Mouse (Mus musculus): ENCODE results near the gene Aco2. TPM values are rescaled to one million over a fixed set of nuclear protein-coding genes. Genes with fewer than 3 reads are reported as not detected.

The Aco2 gene
- total RNA-seq, 2 experiments from 2014 or later: 1,155 to 1,439 TPM

DNA sequence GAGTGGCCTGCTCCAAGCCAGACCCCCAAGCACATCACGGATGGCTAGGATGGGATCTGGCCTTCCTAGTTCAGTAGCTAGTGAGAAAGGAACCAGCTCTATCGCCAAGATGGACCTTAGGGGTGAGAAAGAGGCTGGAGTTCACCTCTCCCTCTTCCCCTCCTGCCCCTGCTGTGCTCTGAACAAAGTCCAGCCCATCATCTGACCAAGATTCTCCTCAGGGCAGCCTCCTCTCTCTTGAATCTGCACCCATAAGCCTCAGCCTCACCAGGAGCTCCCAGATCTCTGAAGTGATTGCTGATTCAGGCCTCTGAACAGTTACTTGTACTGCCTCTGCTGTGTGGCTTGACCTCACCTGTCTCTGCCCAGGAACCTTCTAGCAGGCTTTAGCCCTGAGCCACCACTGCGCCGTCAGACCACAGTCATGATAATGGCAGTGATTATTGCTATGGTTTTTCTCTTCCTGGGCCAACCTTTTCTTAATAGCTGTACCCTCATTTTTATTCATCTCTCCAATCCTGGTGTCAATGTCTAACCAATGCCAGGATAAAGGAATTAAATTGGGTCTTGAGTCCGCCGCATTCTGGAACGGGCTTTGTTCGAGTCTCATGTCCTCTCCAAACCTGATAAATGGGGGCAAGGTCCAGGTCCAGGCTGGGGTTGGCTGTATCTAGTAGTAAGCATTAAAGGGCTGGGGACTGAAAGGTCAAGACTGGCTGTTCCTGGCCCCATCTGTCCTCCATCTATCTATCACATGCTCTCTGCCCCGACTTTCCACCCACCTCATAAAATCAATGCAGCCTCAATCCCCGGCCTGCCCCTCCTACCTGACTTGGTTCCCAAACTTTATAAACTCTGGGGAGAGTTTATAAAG is 36.9 kb upstream of the Aco2 start:
- DNase-seq: peak; percentile 74
- H3K4me3 ChIP-seq: peak overlapping the region; percentile 70
- intact Hi-C loops (cut with DNase I): no loop called here
- H3K27ac ChIP-seq: peak overlapping the region; percentile 96
- no peak for TF ChIP-seq CTCF (IDR thresholded peaks at IDR 0.05)

DNA sequence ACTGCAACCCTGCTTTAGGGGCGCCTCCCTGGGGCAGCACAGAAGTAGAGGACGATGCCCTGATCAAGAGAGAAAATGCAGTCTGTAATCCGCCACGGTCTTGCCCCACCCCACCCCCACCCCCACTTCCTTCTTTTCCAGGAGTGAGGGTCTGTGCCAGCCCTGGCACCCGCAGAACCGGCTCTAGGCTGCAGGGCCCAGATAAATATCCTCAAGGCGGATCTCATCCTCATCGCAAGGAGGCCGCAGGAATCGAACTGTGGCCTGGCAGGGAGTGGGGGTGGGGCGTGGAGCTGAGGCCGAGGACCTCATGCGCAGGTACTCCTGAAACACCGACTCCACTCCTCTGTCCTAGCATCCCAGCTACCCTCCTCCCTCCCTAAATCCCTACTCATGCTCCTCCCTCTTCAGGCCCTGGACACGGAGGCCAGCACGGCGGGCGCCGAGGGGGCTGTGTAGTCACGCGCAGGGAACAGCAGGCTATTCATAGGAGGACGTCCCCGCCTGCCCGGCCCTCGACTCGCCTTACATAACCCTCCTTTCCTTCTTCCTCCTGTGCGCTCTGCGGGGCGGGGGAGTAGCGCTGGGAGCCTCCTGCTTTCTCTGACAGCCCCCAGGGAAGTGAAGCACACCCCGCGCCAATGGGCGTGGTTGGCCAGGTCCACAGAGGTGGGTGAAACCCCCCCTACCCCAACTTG is 35.8 kb upstream of the Aco2 start:
- peak; percentile 96 for DNase-seq
- peak overlapping the region; percentile 96 for H3K27ac ChIP-seq
- intact Hi-C loops (cut with DNase I): loop anchor here (1.0 kb wide), 1 partner anchor 23 kb away; no protein-coding TSS in a partner anchor
- TF ChIP-seq CTCF (IDR thresholded peaks at IDR 0.05): no peak
- peak overlapping the region; percentile 70 for H3K4me3 ChIP-seq

DNA sequence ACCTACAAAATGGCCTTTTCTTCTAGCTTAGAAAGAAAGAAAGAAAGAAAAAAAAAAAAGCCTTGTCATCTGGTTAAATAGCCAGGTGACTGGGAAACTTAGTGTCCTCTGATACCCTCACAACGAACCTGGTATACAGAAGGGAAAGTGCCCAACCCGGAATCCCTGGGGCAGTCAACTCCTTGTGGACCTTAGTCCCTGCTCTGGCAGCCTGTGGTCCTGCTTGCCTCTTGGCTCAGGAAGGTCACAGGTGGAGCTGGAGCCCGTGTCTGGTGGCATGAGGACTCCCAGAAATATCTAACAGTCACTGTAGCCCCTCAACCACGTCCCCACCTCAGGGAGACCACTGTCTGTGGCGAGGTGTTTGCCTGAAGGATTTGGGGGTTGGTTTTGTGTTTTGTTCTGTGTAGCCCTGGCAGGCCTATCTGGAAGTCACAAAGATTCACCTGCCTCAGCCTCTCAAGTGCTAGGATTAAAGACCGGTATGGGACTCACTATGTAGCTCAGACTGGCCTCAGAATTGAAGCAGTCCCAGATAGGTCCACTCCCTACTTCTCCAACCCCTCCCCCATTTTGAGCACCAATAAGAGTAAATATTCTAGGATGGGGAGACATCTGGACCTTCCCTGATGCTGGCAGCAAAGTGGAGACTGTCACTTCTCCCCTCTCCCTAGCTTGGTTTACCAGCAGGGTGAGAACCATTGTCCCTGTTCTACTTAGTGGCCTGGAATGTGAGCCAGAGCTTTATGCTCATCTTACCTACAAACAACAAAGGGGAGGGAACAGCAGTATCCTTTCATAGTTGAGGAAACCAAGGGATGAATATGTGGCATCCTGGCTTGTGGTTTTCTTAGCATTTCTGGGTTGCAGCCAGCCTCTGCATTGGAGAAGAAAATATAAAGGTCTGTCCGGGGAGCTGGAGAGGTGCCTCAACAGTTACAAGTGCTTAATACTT is 34.9 kb upstream of the Aco2 start:
- peak; percentile 61 for DNase-seq
- intact Hi-C loops (cut with DNase I): loop anchor here (1.0 kb wide), 1 partner anchor 22 kb away; no protein-coding TSS in a partner anchor
- no peak for TF ChIP-seq CTCF (IDR thresholded peaks at IDR 0.05)
- Histone ChIP-seq H3K4me3 (peak overlapping the region; percentile 70), H3K27ac (peak overlapping the region; percentile 96)

DNA sequence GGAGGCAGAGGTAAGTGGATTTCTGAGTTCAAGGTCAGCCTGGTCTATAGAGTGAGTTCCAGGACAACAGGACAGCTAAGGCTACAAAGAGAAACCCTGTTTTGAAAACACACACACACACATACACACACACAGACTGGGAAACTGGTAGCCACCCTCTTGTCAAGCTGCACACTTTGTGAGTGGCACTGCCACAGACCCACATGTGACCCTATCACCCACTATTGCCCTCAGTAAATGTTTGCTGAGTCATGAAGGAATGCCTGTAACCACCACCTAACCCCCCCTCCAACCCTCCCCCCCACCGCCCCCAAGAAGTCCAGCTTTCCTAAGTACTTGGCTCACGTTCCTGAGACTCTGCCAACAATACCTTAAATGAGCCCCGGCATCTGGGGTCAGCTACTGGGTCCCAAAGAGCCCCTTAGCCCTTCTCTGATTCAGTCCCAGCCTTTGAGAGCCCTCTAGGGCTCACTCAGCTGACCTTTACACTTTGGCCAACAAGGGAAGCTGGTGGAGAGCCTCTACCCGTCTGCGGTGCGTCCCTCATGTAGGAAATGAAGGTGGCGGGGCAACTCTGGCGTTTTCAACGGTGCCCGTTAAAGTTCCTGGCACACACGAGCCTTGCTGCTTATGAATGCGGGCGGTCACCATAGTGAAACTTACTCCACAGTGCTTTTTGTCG is 33.4 kb upstream of the Aco2 start:
- no peak; the same call in 1 of the 2 replicates for TF ChIP-seq CTCF (IDR thresholded peaks at IDR 0.05)
- intact Hi-C loops (cut with DNase I): no loop called here
- DNase-seq: peak; percentile 72
- peak overlapping the region; percentile 96 for H3K27ac ChIP-seq
- peak overlapping the region; percentile 56 for H3K4me3 ChIP-seq

DNA sequence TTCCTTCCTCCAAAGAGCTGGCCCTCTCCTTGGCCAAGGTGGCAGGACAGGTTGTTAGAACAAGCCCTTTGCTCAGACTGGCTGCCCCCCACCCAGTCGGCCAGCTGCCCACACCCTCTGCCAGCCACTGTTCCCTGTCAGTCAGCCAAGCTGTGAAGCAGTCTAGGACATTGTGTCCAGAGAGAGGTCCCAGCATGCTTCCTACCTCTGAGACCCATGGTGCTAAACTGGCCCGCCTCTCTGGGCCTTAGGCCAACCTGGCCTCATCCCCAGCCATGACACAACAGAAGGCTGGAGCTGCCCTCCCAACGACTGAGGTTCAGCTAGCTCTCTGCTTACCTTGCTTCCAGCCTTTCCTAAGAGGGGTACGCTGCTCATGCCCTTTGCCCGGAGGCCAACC is 32.5 kb upstream of the Aco2 start:
- intact Hi-C loops (cut with DNase I): no loop called here
- H3K27ac ChIP-seq: peak overlapping the region; percentile 96
- peak overlapping the region; percentile 56 for H3K4me3 ChIP-seq
- DNase-seq: peak; percentile 97
- TF ChIP-seq CTCF (IDR thresholded peaks at IDR 0.05): no peak

DNA sequence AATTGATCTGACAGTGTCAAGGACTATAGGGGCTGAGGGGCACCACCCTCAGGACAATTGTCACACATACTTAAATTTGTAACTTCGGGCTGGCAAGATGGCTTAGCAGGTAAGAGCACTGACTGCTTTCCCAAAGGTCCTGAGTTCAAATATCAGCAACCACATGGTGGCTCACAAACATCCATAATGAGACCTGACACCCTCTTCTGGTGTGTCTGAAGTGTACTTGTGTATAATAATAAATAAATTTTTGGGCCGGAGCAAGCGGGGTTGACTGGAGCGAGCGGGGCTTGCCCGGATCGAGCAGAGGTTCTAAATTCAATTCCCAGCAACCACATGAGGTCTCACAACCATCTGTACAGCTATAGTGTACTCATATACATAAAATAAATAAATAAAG is 31.8 kb upstream of the Aco2 start:
- intact Hi-C loops (cut with DNase I): no loop called here
- H3K27ac ChIP-seq: peak overlapping the region; percentile 96

DNA sequence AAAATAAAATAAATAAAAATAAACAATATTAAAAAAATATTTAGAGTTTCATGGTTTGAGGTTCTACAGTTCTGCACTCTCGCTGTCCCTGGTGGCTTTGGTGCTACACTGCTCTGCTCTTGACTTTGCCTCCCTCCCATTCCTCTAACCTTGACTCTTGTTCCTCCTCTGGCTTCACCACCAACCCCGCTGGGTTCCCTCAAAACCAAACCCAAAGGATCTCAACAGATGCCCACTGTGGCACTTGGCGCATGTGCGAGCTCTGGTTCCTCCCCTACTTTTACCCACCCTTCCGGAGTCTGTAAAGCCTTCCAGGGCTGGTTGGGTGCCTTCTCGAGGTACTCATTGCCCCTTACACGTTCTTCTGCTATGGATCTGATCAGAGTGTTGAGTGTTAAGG is 29.8 kb upstream of the Aco2 start:
- DNase-seq: peak; percentile 16
- TF ChIP-seq CTCF (IDR thresholded peaks at IDR 0.05): no peak
- Histone ChIP-seq H3K4me3 (no peak overlapping the region), H3K27ac (peak overlapping the region; percentile 96)
- intact Hi-C loops (cut with DNase I): no loop called here

More for the DNA sequence above, 31.8 kb upstream of the Aco2 start:
- TF ChIP-seq CTCF (IDR thresholded peaks at IDR 0.05): no peak
- DNase-seq: no peak
- no peak overlapping the region for H3K4me3 ChIP-seq

DNA sequence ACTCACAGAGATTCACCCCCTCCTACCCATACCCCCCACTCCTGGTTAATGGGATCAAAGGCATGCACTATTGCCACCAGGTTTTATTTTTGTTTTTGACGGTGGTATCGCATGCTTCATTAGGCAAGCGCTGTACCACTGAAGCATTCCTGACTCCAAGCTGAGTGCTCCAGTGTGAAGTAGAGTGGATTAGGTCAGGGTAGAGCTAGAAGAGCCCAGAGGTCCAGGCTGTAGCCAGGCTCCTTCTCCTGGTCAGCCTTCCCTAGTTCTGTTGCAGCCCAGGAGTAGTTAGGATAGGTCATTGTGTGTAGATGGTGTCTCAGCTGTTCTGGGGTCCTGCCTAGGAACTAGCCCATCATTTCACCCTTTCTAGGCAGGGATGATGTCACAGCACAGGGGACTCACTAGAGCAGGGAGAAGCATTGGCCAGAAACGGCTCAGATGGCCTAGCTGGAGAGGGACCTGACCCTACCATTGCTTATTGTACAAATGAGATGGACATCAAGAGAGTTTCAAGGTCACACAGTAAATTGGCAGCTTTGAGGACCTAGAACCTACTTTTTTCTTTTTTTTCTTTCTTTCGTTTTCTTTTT is 27.0 kb upstream of the Aco2 start:
- TF ChIP-seq CTCF (IDR thresholded peaks at IDR 0.05): no peak
- Histone ChIP-seq H3K27ac (peak overlapping the region; percentile 100), H3K4me3 (no peak overlapping the region; the same call in 1 of the 2 replicates)
- peak; percentile 26 for DNase-seq
- intact Hi-C loops (cut with DNase I): no loop called here

DNA sequence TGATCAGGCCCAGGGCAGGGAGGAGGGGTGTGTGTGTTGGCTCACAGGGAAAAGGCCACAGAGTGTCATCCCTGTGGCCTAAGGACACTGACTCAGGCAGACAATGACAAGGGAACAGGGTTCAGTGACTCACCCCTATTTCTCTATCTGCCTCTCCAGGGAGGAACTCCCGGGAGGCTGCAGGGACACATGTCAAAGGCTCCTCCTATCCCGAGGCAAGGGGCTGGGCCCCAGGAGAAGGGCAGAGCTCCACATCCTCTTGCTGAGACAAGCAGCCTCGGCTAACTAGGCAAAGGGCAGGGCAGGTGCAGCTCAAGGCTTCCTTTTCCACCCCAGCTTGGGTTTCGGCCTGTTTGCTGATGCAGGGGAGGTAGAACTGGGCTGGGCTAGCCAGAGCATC is 26.4 kb upstream of the Aco2 start:
- Histone ChIP-seq H3K4me3 (peak overlapping the region; percentile 9; the same call in 1 of the 2 replicates), H3K27ac (peak overlapping the region; percentile 100)
- no peak for TF ChIP-seq CTCF (IDR thresholded peaks at IDR 0.05)
- DNase-seq: peak; percentile 92
- intact Hi-C loops (cut with DNase I): no loop called here

DNA sequence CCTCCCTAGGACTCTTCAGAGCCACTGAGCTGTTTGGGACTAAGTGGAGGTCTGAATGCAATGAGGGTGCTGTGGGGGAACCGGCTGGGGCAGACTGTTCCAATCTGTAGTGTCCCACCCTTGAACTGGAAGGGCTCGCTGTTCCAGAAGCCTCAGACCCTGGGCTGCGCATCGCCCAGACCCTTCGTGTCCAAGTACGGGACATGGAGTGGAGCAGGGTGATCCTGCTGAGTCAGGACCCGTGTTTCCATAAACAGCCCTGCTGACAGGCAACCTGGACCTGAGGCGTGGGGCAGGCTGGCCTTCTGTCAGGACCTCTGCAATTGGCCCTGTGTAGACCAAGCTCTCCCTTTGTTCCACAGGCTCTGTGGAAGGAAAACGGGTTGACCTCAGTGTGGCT is 25.4 kb upstream of the Aco2 start:
- intact Hi-C loops (cut with DNase I): no loop called here
- no peak for TF ChIP-seq CTCF (IDR thresholded peaks at IDR 0.05)
- peak overlapping the region; percentile 100 for H3K27ac ChIP-seq
- H3K4me3 ChIP-seq: no peak overlapping the region
- peak; percentile 87 for DNase-seq

DNA sequence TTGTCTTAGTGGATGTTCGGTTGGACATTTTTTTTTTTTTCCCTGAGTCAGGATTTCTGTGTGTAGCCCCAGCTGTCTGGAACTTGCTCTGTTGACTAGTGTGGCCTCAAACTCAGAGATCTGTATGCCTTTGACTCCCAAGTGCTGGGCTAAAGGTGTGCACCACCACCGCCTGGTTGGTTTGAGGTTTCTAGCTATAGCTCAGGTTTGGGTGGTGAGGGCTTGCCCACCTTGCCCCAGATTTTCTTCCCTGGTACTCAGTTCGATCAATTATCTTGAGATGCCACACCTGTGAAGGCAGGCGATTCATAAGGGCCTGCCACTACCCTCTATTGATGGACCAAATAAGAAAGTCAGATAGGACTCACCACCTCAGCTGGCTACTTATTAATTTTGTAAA is 24.9 kb upstream of the Aco2 start:
- H3K4me3 ChIP-seq: no peak overlapping the region
- H3K27ac ChIP-seq: peak overlapping the region; percentile 100
- DNase-seq: no peak
- no peak for TF ChIP-seq CTCF (IDR thresholded peaks at IDR 0.05)
- intact Hi-C loops (cut with DNase I): no loop called here

All from gastrocnemius, adult 2 months (tissue).